Mouse (Mus musculus): Measurements from ENCODE around the gene Nudt9. TPM values are rescaled to one million over a fixed set of nuclear protein-coding genes. Genes with fewer than 3 reads are reported as not detected.

The Nudt9 gene
- polyA plus RNA-seq, 1 experiment = 32.8 TPM

GRCm38 (mm10) chr5:104054938-104055337 is 8.8 kb downstream of the Nudt9 start:
- TF ChIP-seq CTCF (IDR thresholded peaks at IDR 0.05; ENCODE audit: borderline replicate concordance, insufficient read depth, low read length) (no peak), POLR2A (IDR thresholded peaks at IDR 0.05; ENCODE audit: low read depth, low read length) (no peak)
- Histone ChIP-seq H3K4me1 (ENCODE audit: control insufficient read depth, insufficient read depth, low read length) (peaks cover 3% of the 10 kb centered on the region; the same call in 1 of the 2 replicates), H3K27ac (ENCODE audit: insufficient read depth, low read length) (no peak overlapping the region), H3K4me3 (ENCODE audit: insufficient read depth, low read length) (no peak overlapping the region)

GRCm38 (mm10) chr5:104055816-104056215 is 9.7 kb downstream of the Nudt9 start:
- Histone ChIP-seq H3K4me3 (ENCODE audit: insufficient read depth, low read length) (no peak overlapping the region), H3K27ac (ENCODE audit: insufficient read depth, low read length) (peak overlapping the region; percentile 53), H3K4me1 (ENCODE audit: control insufficient read depth, insufficient read depth, low read length) (peaks cover 3% of the 10 kb centered on the region; the same call in 1 of the 2 replicates)
- no peak for TF ChIP-seq POLR2A (IDR thresholded peaks at IDR 0.05; ENCODE audit: low read depth, low read length)
- TF ChIP-seq CTCF (IDR thresholded peaks at IDR 0.05; ENCODE audit: borderline replicate concordance, insufficient read depth, low read length) = no peak

- no peak overlapping the region for H3K4me3 ChIP-seq (ENCODE audit: insufficient read depth, low read length)
- peaks cover 3% of the 10 kb centered on the region; the same call in 1 of the 2 replicates for H3K4me1 ChIP-seq (ENCODE audit: control insufficient read depth, insufficient read depth, low read length)
- H3K27ac ChIP-seq (ENCODE audit: insufficient read depth, low read length) = 0 out of 2 replicates have a peak overlapping the region, but pooled peaks have one; percentile 29
- no peak for TF ChIP-seq CTCF (IDR thresholded peaks at IDR 0.05; ENCODE audit: borderline replicate concordance, insufficient read depth, low read length)
- TF ChIP-seq POLR2A (IDR thresholded peaks at IDR 0.05; ENCODE audit: low read depth, low read length) = no peak
Measured at GRCm38 (mm10) chr5:104056295-104056694, 10.2 kb downstream of the Nudt9 start.

GRCm38 (mm10) chr5:104058021-104058420 is 11.9 kb downstream of the Nudt9 start:
- Histone ChIP-seq H3K27ac (ENCODE audit: insufficient read depth, low read length) (no peak overlapping the region), H3K4me3 (ENCODE audit: insufficient read depth, low read length) (no peak overlapping the region)

GRCm38 (mm10) chr5:104059628-104060027 is 13.5 kb downstream of the Nudt9 start:
- no peak overlapping the region for H3K27ac ChIP-seq (ENCODE audit: insufficient read depth, low read length)
- peaks cover 3% of the 10 kb centered on the region; the same call in 1 of the 2 replicates for H3K4me1 ChIP-seq (ENCODE audit: control insufficient read depth, insufficient read depth, low read length)
- TF ChIP-seq POLR2A (IDR thresholded peaks at IDR 0.05; ENCODE audit: low read depth, low read length) (no peak), CTCF (IDR thresholded peaks at IDR 0.05; ENCODE audit: borderline replicate concordance, insufficient read depth, low read length) (no peak)
- no peak overlapping the region for H3K4me3 ChIP-seq (ENCODE audit: insufficient read depth, low read length)

More at GRCm38 (mm10) chr5:104058021-104058420, 11.9 kb downstream of the Nudt9 start:
- H3K4me1 ChIP-seq (ENCODE audit: control insufficient read depth, insufficient read depth, low read length) = peaks cover 3% of the 10 kb centered on the region; the same call in 1 of the 2 replicates
- TF ChIP-seq POLR2A (IDR thresholded peaks at IDR 0.05; ENCODE audit: low read depth, low read length) (no peak), CTCF (IDR thresholded peaks at IDR 0.05; ENCODE audit: borderline replicate concordance, insufficient read depth, low read length) (peak; percentile 33; the same call in 1 of the 2 replicates)

GRCm38 (mm10) chr5:104060429-104060828 is 14.3 kb downstream of the Nudt9 start:
- Histone ChIP-seq H3K27ac (ENCODE audit: insufficient read depth, low read length) (no peak overlapping the region), H3K4me1 (ENCODE audit: control insufficient read depth, insufficient read depth, low read length) (peaks cover 3% of the 10 kb centered on the region; the same call in 1 of the 2 replicates), H3K4me3 (ENCODE audit: insufficient read depth, low read length) (no peak overlapping the region)
- TF ChIP-seq POLR2A (IDR thresholded peaks at IDR 0.05; ENCODE audit: low read depth, low read length) (no peak), CTCF (IDR thresholded peaks at IDR 0.05; ENCODE audit: borderline replicate concordance, insufficient read depth, low read length) (no peak)

GRCm38 (mm10) chr5:104061936-104062772 is 16.0 kb downstream of the Nudt9 start:
- no peak overlapping the region for H3K4me3 ChIP-seq (ENCODE audit: insufficient read depth, low read length)
- TF ChIP-seq POLR2A (IDR thresholded peaks at IDR 0.05; ENCODE audit: low read depth, low read length) (no peak), CTCF (IDR thresholded peaks at IDR 0.05; ENCODE audit: borderline replicate concordance, insufficient read depth, low read length) (no peak)
- H3K27ac ChIP-seq (ENCODE audit: insufficient read depth, low read length) = no peak overlapping the region
- no peaks in the 10 kb centered on the region for H3K4me1 ChIP-seq (ENCODE audit: control insufficient read depth, insufficient read depth, low read length)

GRCm38 (mm10) chr5:104062773-104063551 is 16.9 kb downstream of the Nudt9 start:
- Histone ChIP-seq H3K4me3 (ENCODE audit: insufficient read depth, low read length) (no peak overlapping the region), H3K27ac (ENCODE audit: insufficient read depth, low read length) (no peak overlapping the region), H3K4me1 (ENCODE audit: control insufficient read depth, insufficient read depth, low read length) (no peaks in the 10 kb centered on the region)
- TF ChIP-seq POLR2A (IDR thresholded peaks at IDR 0.05; ENCODE audit: low read depth, low read length) (no peak), CTCF (IDR thresholded peaks at IDR 0.05; ENCODE audit: borderline replicate concordance, insufficient read depth, low read length) (no peak)

- peak; percentile 30; the same call in 1 of the 2 replicates for TF ChIP-seq CTCF (IDR thresholded peaks at IDR 0.05; ENCODE audit: borderline replicate concordance, insufficient read depth, low read length)
- TF ChIP-seq POLR2A (IDR thresholded peaks at IDR 0.05; ENCODE audit: low read depth, low read length) = no peak
- H3K27ac ChIP-seq (ENCODE audit: insufficient read depth, low read length) = no peak overlapping the region
- no peak overlapping the region for H3K4me3 ChIP-seq (ENCODE audit: insufficient read depth, low read length)
- H3K4me1 ChIP-seq (ENCODE audit: control insufficient read depth, insufficient read depth, low read length) = no peaks in the 10 kb centered on the region
Measured at GRCm38 (mm10) chr5:104068751-104069150, 22.6 kb downstream of the Nudt9 start.
